ENCODE assay signal across 23 mouse cellular contexts in genomic region chr3:89914700-89915099, GRCm38 (mm10).
"Had no signal": no experiment of that assay in that cellular context is flagged by ENCODE, and none has a peak within 500 bp of the region (broad histone marks: within the 10 kb centered on the region; RNA-seq: fewer than 3 reads in every experiment).

No protein-coding gene starts in this region.

- H3K4me2 ChIP-seq: heart, embryonic 12.5 days; hindbrain, embryonic 13.5 days; hindbrain, embryonic 15.5 days; kidney, embryonic 15.5 days; limb, embryonic 13.5 days; limb, embryonic 15.5 days had no signal

- DNase-seq: gastrocnemius, postnatal 14 days; gastrocnemius, postnatal 36 days; heart, adult 18-20 months; heart, postnatal 10 days; heart, postnatal 36 days; kidney, adult 11 months; kidney, adult 2 months; kidney, adult 9 months; kidney, postnatal 14 days; kidney, postnatal 36 days; layer of hippocampus, adult 9-11 months; layer of hippocampus, postnatal 36 days; left cerebral cortex, postnatal 4 days had no signal

- H3K4me3 ChIP-seq: heart, embryonic 10.5 days; heart, embryonic 12.5 days; hindbrain, embryonic 13.5 days; hindbrain, embryonic 15.5 days; kidney, embryonic 15.5 days; limb, embryonic 13.5 days; limb, embryonic 15.5 days had no signal

- ATAC-seq: hindbrain, postnatal 0 days; intestine, embryonic 16.5 days had no signal

- H3K36me3 ChIP-seq: heart, embryonic 10.5 days; heart, embryonic 12.5 days; hindbrain, embryonic 13.5 days; hindbrain, embryonic 15.5 days; kidney, embryonic 15.5 days; limb, embryonic 13.5 days; limb, embryonic 15.5 days had no signal

- H3K27ac ChIP-seq: heart, embryonic 10.5 days; hindbrain, embryonic 13.5 days; hindbrain, embryonic 15.5 days; hindbrain, postnatal 0 days; kidney, embryonic 15.5 days; kidney, postnatal 0 days; limb, embryonic 13.5 days; limb, embryonic 15.5 days had no signal

- H3K9me3 ChIP-seq: heart, embryonic 10.5 days; heart, embryonic 12.5 days; hindbrain, embryonic 13.5 days; hindbrain, embryonic 15.5 days; kidney, embryonic 15.5 days; limb, embryonic 13.5 days; limb, embryonic 15.5 days had no signal

- H3K9ac ChIP-seq: heart, embryonic 12.5 days; hindbrain, embryonic 13.5 days; hindbrain, embryonic 15.5 days; kidney, embryonic 15.5 days; limb, embryonic 13.5 days; limb, embryonic 15.5 days had no signal
